Mouse (Mus musculus): ENCODE measurements at regions not wholly inside any gene's neighbourhood (a gene's known extent, or its start where the extent isn't known, plus 50 kb on each side); places are given as distances from the start of the nearest gene placed in this dataset.

GRCm38 (mm10) chr1:83717056-83717455 lies 309.1 kb upstream of the Sphkap start:
- no peak for TF ChIP-seq E2F4 (IDR thresholded peaks at IDR 0.05; ENCODE audit: insufficient read depth)
- H3K27me3 ChIP-seq (ENCODE audit: control insufficient read depth, insufficient read depth, insufficient read length): no peaks in the 10 kb centered on the region
- H3K36me3 ChIP-seq (ENCODE audit: control insufficient read depth, insufficient read depth): no peaks in the 10 kb centered on the region
- H3K79me2 ChIP-seq (ENCODE audit: control insufficient read depth, insufficient read depth): no peaks in the 10 kb centered on the region
- no peak overlapping the region for H3ac ChIP-seq (ENCODE audit: control insufficient read depth, insufficient read length)
- no peak overlapping the region for H3K4me3 ChIP-seq
- no peak overlapping the region for H3K4me2 ChIP-seq (ENCODE audit: low read depth)

- H3K79me2 ChIP-seq (ENCODE audit: control insufficient read depth, insufficient read depth): no peaks in the 10 kb centered on the region
- no peak overlapping the region for H3K4me3 ChIP-seq
Measured at GRCm38 (mm10) chr1:83701696-83702404, 293.9 kb upstream of the Sphkap start.

GRCm38 (mm10) chr1:83697422-83697821 lies 289.4 kb upstream of the Sphkap start:
- TF ChIP-seq MYOD1 (IDR thresholded peaks at IDR 0.05; ENCODE audit: control insufficient read depth in 1 of 3, insufficient read length in 2 of 3, low read depth in 2 of 3): no peak
- TF ChIP-seq CEBPB (IDR thresholded peaks at IDR 0.05; ENCODE audit: insufficient read depth, poor library complexity, severe bottlenecking): no peak
- TF ChIP-seq USF1 (IDR thresholded peaks at IDR 0.05; ENCODE audit: low read depth): no peak
- TF ChIP-seq TCF3 (IDR thresholded peaks at IDR 0.05; ENCODE audit: insufficient read length, low read depth): no peak
- TF ChIP-seq E2F4 (IDR thresholded peaks at IDR 0.05; ENCODE audit: insufficient read depth): no peak
- TF ChIP-seq TCF12 (IDR thresholded peaks at IDR 0.05; ENCODE audit: insufficient read depth, poor library complexity, severe bottlenecking): no peak
- no peak for TF ChIP-seq POLR2A (IDR thresholded peaks at IDR 0.05; ENCODE audit: insufficient read length, low read depth)
- TF ChIP-seq MYOG (IDR thresholded peaks at IDR 0.05; ENCODE audit: control insufficient read depth in 1 of 3, insufficient read depth in 1 of 3, insufficient read length in 2 of 3, low read depth in 2 of 3): no peak
- TF ChIP-seq SRF (IDR thresholded peaks at IDR 0.05; ENCODE audit: control insufficient read depth, insufficient read length, low read depth): no peak
- TF ChIP-seq REST (IDR thresholded peaks at IDR 0.05; ENCODE audit: insufficient read depth, insufficient read length): no peak
- no peak for TF ChIP-seq MAX (IDR thresholded peaks at IDR 0.05; ENCODE audit: low read depth)
- Histone ChIP-seq H3K36me3 (ENCODE audit: control insufficient read depth, insufficient read depth) (no peaks in the 10 kb centered on the region), H3K79me2 (ENCODE audit: control insufficient read depth, insufficient read depth) (no peaks in the 10 kb centered on the region), H3ac (ENCODE audit: control insufficient read depth, insufficient read length) (no peak overlapping the region), H3K4me3 (no peak overlapping the region), H3K27me3 (ENCODE audit: control insufficient read depth, insufficient read depth, insufficient read length) (no peaks in the 10 kb centered on the region), H3K4me2 (ENCODE audit: low read depth) (no peak overlapping the region)

More at GRCm38 (mm10) chr1:83701696-83702404, 293.9 kb upstream of the Sphkap start:
- Histone ChIP-seq H3K36me3 (ENCODE audit: control insufficient read depth, insufficient read depth) (no peaks in the 10 kb centered on the region), H3K4me2 (ENCODE audit: low read depth) (no peak overlapping the region), H3ac (ENCODE audit: control insufficient read depth, insufficient read length) (no peak overlapping the region), H3K27me3 (ENCODE audit: control insufficient read depth, insufficient read depth, insufficient read length) (no peaks in the 10 kb centered on the region)
- TF ChIP-seq POLR2AphosphoS2 (IDR thresholded peaks at IDR 0.05; ENCODE audit: insufficient read length, low read depth) (no peak), USF1 (IDR thresholded peaks at IDR 0.05; ENCODE audit: low read depth) (no peak), REST (IDR thresholded peaks at IDR 0.05; ENCODE audit: insufficient read depth, insufficient read length) (no peak), SRF (IDR thresholded peaks at IDR 0.05; ENCODE audit: control insufficient read depth, insufficient read length, low read depth) (no peak), TCF12 (IDR thresholded peaks at IDR 0.05; ENCODE audit: insufficient read depth, poor library complexity, severe bottlenecking) (no peak)

GRCm38 (mm10) chr1:83685221-83685620 lies 277.2 kb upstream of the Sphkap start:
- no peaks in the 10 kb centered on the region for H3K79me2 ChIP-seq (ENCODE audit: control insufficient read depth, insufficient read depth)
- no peaks in the 10 kb centered on the region for H3K27me3 ChIP-seq (ENCODE audit: control insufficient read depth, insufficient read depth, insufficient read length)
- H3K36me3 ChIP-seq (ENCODE audit: control insufficient read depth, insufficient read depth): no peaks in the 10 kb centered on the region
- H3K4me2 ChIP-seq (ENCODE audit: low read depth): no peak overlapping the region
- no peak overlapping the region for H3K4me3 ChIP-seq
- H3ac ChIP-seq (ENCODE audit: control insufficient read depth, insufficient read length): no peak overlapping the region
- TF ChIP-seq MYOG (IDR thresholded peaks at IDR 0.05; ENCODE audit: control insufficient read depth in 1 of 3, insufficient read depth in 1 of 3, insufficient read length in 2 of 3, low read depth in 2 of 3) (no peak), MAX (IDR thresholded peaks at IDR 0.05; ENCODE audit: low read depth) (no peak), USF1 (IDR thresholded peaks at IDR 0.05; ENCODE audit: low read depth) (no peak), TCF3 (IDR thresholded peaks at IDR 0.05; ENCODE audit: insufficient read length, low read depth) (no peak)

GRCm38 (mm10) chr1:83665326-83665725 lies 257.3 kb upstream of the Sphkap start:
- TF ChIP-seq POLR2A (IDR thresholded peaks at IDR 0.05; ENCODE audit: insufficient read length, low read depth): no peak
- TF ChIP-seq REST (IDR thresholded peaks at IDR 0.05; ENCODE audit: insufficient read depth, insufficient read length): no peak
- TF ChIP-seq CEBPB (IDR thresholded peaks at IDR 0.05; ENCODE audit: insufficient read depth, poor library complexity, severe bottlenecking): no peak
- TF ChIP-seq MAX (IDR thresholded peaks at IDR 0.05; ENCODE audit: low read depth): no peak
- TF ChIP-seq SRF (IDR thresholded peaks at IDR 0.05; ENCODE audit: control insufficient read depth, insufficient read length, low read depth): no peak
- TF ChIP-seq TCF3 (IDR thresholded peaks at IDR 0.05; ENCODE audit: insufficient read length, low read depth): no peak
- TF ChIP-seq TCF12 (IDR thresholded peaks at IDR 0.05; ENCODE audit: insufficient read depth, poor library complexity, severe bottlenecking): no peak
- no peak for TF ChIP-seq POLR2AphosphoS2 (IDR thresholded peaks at IDR 0.05; ENCODE audit: insufficient read length, low read depth)
- no peak for TF ChIP-seq E2F4 (IDR thresholded peaks at IDR 0.05; ENCODE audit: insufficient read depth)
- no peak for TF ChIP-seq USF1 (IDR thresholded peaks at IDR 0.05; ENCODE audit: low read depth)
- TF ChIP-seq MYOG (IDR thresholded peaks at IDR 0.05; ENCODE audit: control insufficient read depth in 1 of 3, insufficient read depth in 1 of 3, insufficient read length in 2 of 3, low read depth in 2 of 3): no peak
- no peak for TF ChIP-seq MYOD1 (IDR thresholded peaks at IDR 0.05; ENCODE audit: control insufficient read depth in 1 of 3, insufficient read length in 2 of 3, low read depth in 2 of 3)

More at GRCm38 (mm10) chr1:83665326-83665725, 257.3 kb upstream of the Sphkap start:
- H3K36me3 ChIP-seq (ENCODE audit: control insufficient read depth, insufficient read depth): no peaks in the 10 kb centered on the region
- H3K27me3 ChIP-seq (ENCODE audit: control insufficient read depth, insufficient read depth, insufficient read length): no peaks in the 10 kb centered on the region
- H3K4me3 ChIP-seq: no peak overlapping the region
- H3K79me2 ChIP-seq (ENCODE audit: control insufficient read depth, insufficient read depth): no peaks in the 10 kb centered on the region
- no peak overlapping the region for H3K4me2 ChIP-seq (ENCODE audit: low read depth)
- H3ac ChIP-seq (ENCODE audit: control insufficient read depth, insufficient read length): no peak overlapping the region
